Mouse (Mus musculus): ENCODE results near the gene Esr2. TPM values are rescaled to one million over a fixed set of nuclear protein-coding genes. Genes with fewer than 3 reads are reported as not detected.
"Not testable (repeated sequence)": the region's sequence is repeated elsewhere in the genome, so short reads cannot be mapped to it uniquely, and the experiment has no call there.

Gene Esr2
- polyA plus RNA-seq (2014; fragmentation: Nextera tagmentation; extraction: Ambion mirVana): 0.32 and 0.42 TPM in 2 replicates

DNA sequence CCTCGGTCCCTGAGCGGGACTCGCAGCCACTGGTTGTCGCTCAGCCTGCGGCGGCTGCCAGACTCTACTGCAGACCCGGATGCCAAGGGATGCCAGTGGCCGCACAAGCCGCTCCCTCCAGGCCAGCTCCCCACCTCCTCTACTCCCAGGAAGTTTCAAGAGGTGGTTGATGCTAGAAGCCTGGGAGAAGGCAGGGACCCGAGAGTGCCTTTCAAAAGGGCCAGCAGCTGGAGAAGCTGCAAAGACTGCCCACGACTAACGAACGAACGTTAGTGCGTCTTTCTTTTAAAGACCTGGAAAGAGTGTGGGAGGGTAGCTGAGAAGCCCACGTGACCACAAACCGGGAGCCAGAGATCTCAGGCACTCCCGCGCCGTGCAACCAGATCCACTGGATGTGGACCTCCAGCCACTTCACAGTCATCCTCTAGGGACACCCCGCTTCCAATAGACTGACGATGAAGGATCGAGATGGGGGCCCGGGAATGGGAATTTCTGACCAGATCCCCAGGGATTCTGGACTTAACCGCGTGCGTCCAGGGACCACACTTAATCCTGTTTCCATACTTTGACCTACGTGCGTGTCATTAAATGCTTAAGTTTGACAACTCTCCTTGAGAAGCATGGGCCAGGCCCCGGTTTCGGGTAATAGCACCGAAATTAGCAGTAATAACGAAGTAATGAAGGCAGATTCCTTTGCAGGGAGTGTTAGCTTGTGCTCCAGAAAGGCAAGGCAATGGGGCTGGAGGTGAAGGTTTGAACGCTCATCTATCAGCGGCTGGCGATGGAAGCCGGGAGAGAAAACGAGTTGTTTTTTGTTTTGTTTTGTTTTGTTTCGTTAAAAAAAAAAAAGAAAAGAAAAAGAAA, at the start of gene Esr2:
Esr2 (minus strand) TSS at position 260 of the 864 bp plus-strand sequence.
- ATAC-seq (ENCODE audit: insufficient number of reproducible peaks, insufficient read depth, low FRiP score, low read depth): peak; percentile 56; the same call in 1 of the 2 replicates

DNA sequence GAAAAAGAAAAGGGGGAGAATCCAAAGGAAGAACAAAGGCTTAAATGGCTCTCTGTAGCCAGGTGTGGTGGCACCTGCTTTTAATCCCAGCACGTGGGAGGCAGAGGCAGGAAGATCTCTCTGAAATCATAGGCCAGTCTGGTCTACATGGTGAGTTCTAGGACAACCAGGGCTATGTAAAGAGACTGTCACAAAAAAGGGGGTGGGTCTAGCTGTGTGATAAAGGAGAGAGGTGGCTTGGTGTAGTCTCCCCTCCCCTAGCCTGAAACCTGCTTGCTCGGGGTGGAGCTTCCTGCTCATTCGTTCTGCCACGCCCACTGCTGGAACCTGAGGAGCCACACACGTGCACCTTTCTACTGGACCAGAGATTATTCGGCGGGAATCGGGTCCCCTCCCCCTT, 45.0 kb upstream of the Esr2 start:
- not testable (repeated sequence) for H3K4me2 ChIP-seq (ENCODE audit: low read length); ATAC-seq (ENCODE audit: insufficient number of reproducible peaks, insufficient read depth, low FRiP score, low read depth); H3K9ac ChIP-seq (ENCODE audit: low read length); H3K36me3 ChIP-seq (ENCODE audit: control insufficient read depth, insufficient read depth, low read length); H3K4me3 ChIP-seq (ENCODE audit: control insufficient read depth in 1 of 2, insufficient read depth in 1 of 2, low read depth in 1 of 2, low read length in 2 of 2); H3K9me3 ChIP-seq (ENCODE audit: control insufficient read depth, low read length); H3K27ac ChIP-seq (replicated peaks in 1 of 2; ENCODE audit: control insufficient read depth in 1 of 2, insufficient read depth in 1 of 2, low read depth in 2 of 2, low read length in 2 of 2); H3K4me1 ChIP-seq (ENCODE audit: control insufficient read depth in 2 of 2, insufficient read depth in 2 of 2, low read length in 2 of 2); H3K27me3 ChIP-seq (ENCODE audit: control insufficient read depth, insufficient read depth, low read length)
- WGBS: 46% methylated on average over 4 of the region's 8 CpGs

More for the DNA sequence above, at the start of gene Esr2:
- H3K36me3 ChIP-seq (ENCODE audit: control insufficient read depth, insufficient read depth, low read length): no peaks in the 10 kb centered on the region
- no peak within 1 kb of the TSS for H3K27ac ChIP-seq (replicated peaks in 1 of 2; ENCODE audit: control insufficient read depth in 1 of 2, insufficient read depth in 1 of 2, low read depth in 2 of 2, low read length in 2 of 2)
- H3K4me2 ChIP-seq (ENCODE audit: low read length): peak within 1 kb of the TSS; percentile 98
- H3K27me3 ChIP-seq (ENCODE audit: control insufficient read depth, insufficient read depth, low read length): no peaks in the 10 kb centered on the region; the same call in 1 of the 2 replicates
- H3K9ac ChIP-seq (ENCODE audit: low read length): peak within 1 kb of the TSS; percentile 64
- peak within 1 kb of the TSS; percentile 47 to 50 for H3K4me3 ChIP-seq (ENCODE audit: control insufficient read depth in 1 of 2, insufficient read depth in 1 of 2, low read depth in 1 of 2, low read length in 2 of 2)
- H3K9me3 ChIP-seq (ENCODE audit: control insufficient read depth, low read length): no peaks in the 10 kb centered on the region
- under 1% methylated on average over 39 of the region's 39 CpGs for WGBS
- no peaks in the 10 kb centered on the region for H3K4me1 ChIP-seq (ENCODE audit: control insufficient read depth in 2 of 2, insufficient read depth in 2 of 2, low read length in 2 of 2)

DNA sequence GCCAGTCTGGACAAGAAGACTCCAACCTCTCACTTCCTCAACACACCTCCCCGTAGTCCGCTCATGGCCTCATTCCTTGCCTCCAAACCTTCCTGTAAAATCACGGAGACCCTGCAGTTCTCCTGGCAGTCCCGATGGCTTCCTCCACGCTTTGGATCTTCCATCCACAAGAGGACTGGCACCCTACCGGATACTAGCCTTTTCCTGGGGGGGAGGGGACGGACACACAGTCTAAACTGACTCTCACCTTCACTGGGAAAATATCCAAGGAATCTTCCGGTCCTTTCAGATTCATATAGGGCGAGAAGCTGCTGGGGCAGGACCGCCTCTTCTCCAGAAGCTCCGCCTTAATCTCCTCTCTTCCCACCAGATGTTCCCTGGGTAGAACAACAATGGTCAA, 39.7 kb upstream of the Esr2 start:
- Histone ChIP-seq H3K4me3 (ENCODE audit: control insufficient read depth in 1 of 2, insufficient read depth in 1 of 2, low read depth in 1 of 2, low read length in 2 of 2) (no peak overlapping the region), H3K4me1 (ENCODE audit: control insufficient read depth in 2 of 2, insufficient read depth in 2 of 2, low read length in 2 of 2) (peaks cover 2 to 15% of the 10 kb centered on the region in 2 experiments; a peak in 3 of 4 replicates), H3K27ac (replicated peaks in 1 of 2; ENCODE audit: control insufficient read depth in 1 of 2, insufficient read depth in 1 of 2, low read depth in 2 of 2, low read length in 2 of 2) (no peak overlapping the region), H3K27me3 (ENCODE audit: control insufficient read depth, insufficient read depth, low read length) (no peaks in the 10 kb centered on the region), H3K36me3 (ENCODE audit: control insufficient read depth, insufficient read depth, low read length) (no peaks in the 10 kb centered on the region), H3K9ac (ENCODE audit: low read length) (no peak overlapping the region), H3K9me3 (ENCODE audit: control insufficient read depth, low read length) (no peaks in the 10 kb centered on the region), H3K4me2 (ENCODE audit: low read length) (peak overlapping the region; percentile 35; the same call in 1 of the 2 replicates)
- 52% methylated on average over 11 of the region's 11 CpGs for WGBS
- ATAC-seq (ENCODE audit: insufficient number of reproducible peaks, insufficient read depth, low FRiP score, low read depth): no peak

DNA sequence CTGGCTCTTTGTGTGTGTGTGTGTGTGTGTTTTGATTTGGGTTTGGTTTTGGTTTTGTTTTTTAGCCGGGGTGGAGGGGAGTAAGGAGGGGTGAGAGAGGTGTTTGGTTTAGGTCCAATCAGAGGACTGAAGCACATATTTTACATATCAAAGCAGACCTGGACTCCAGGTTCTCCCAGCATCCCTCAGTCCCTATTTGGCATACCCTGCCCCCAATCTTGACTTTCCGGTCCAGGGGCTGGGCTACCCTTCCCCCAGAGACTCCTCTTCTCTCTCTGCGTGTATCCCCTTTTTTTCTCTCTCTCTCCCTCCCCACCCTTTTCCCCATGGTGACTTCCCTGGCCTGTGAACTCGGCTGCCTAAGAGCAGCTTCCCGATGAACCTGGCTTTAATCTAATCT, 38.1 kb upstream of the Esr2 start:
- H3K36me3 ChIP-seq (ENCODE audit: control insufficient read depth, insufficient read depth, low read length): no peaks in the 10 kb centered on the region
- H3K9me3 ChIP-seq (ENCODE audit: control insufficient read depth, low read length): no peaks in the 10 kb centered on the region
- peak overlapping the region; percentile 28; the same call in 1 of the 2 replicates for H3K4me2 ChIP-seq (ENCODE audit: low read length)
- no peak overlapping the region for H3K4me3 ChIP-seq (ENCODE audit: control insufficient read depth in 1 of 2, insufficient read depth in 1 of 2, low read depth in 1 of 2, low read length in 2 of 2)
- ATAC-seq (ENCODE audit: insufficient number of reproducible peaks, insufficient read depth, low FRiP score, low read depth): no peak
- H3K4me1 ChIP-seq (ENCODE audit: control insufficient read depth in 2 of 2, insufficient read depth in 2 of 2, low read length in 2 of 2): peaks cover 2 to 15% of the 10 kb centered on the region in 2 experiments; a peak in 3 of 4 replicates
- 11% methylated on average over 5 of the region's 5 CpGs for WGBS
- H3K27me3 ChIP-seq (ENCODE audit: control insufficient read depth, insufficient read depth, low read length): no peaks in the 10 kb centered on the region
- no peak overlapping the region for H3K9ac ChIP-seq (ENCODE audit: low read length)
- H3K27ac ChIP-seq (replicated peaks in 1 of 2; ENCODE audit: control insufficient read depth in 1 of 2, insufficient read depth in 1 of 2, low read depth in 2 of 2, low read length in 2 of 2): no peak overlapping the region

DNA sequence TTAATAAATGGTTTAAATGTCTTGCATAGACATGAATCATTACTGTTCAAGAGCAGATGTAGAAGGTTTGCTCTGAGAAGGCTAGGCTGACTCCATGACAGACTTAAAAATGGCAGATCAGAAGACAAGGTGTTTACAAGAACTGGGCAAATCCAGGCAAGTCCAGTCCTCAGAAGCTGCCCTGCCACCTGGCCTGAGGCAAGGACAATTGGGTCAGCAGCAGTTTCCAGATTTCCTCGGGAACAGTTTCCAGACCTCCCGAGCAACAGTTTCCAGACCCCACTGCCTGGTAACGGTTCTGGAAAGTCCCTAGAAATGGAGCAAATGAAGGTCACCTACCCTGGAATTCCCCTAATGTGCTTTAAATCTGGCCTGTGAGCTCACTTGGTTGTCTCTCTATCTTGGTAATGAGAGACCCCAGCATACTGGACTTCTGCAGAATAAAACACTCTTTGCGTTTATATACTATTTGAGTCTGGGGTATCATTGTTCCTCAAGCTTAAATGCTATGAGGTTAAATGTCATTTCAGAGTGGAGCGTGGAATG, 32.4 kb upstream of the Esr2 start:
- Histone ChIP-seq H3K9ac (ENCODE audit: low read length) (no peak overlapping the region), H3K36me3 (ENCODE audit: control insufficient read depth, insufficient read depth, low read length) (no peaks in the 10 kb centered on the region), H3K4me2 (ENCODE audit: low read length) (no peak overlapping the region), H3K4me1 (ENCODE audit: control insufficient read depth in 2 of 2, insufficient read depth in 2 of 2, low read length in 2 of 2) (no peaks in the 10 kb centered on the region), H3K27ac (replicated peaks in 1 of 2; ENCODE audit: control insufficient read depth in 1 of 2, insufficient read depth in 1 of 2, low read depth in 2 of 2, low read length in 2 of 2) (no peak overlapping the region), H3K27me3 (ENCODE audit: control insufficient read depth, insufficient read depth, low read length) (no peaks in the 10 kb centered on the region), H3K4me3 (ENCODE audit: control insufficient read depth in 1 of 2, insufficient read depth in 1 of 2, low read depth in 1 of 2, low read length in 2 of 2) (no peak overlapping the region), H3K9me3 (ENCODE audit: control insufficient read depth, low read length) (no peaks in the 10 kb centered on the region)
- 89% methylated on average over 5 of the region's 5 CpGs for WGBS
- ATAC-seq (ENCODE audit: insufficient number of reproducible peaks, insufficient read depth, low FRiP score, low read depth): no peak

DNA sequence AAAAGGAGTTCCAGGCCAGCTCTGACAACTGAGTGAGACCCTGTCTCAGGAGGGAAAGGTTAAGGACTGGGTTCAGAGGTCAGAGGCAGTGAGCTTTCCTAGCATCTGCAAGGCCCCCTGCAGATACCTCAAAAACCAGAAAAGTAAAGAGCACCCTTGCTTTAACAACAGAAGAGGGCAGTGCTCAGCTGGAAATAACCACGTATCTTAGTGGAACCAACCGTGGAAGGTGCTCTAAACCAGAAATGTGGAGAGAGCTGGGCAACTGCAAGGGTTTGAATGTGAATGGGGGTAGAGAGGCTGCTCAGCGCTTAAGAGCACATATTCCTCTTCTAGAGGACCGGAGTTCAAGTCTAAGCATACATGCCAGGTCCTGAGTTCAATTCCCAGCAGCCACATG, 23.3 kb upstream of the Esr2 start:
- WGBS: 70% methylated on average over 4 of the region's 4 CpGs
- H3K9ac ChIP-seq (ENCODE audit: low read length): no peak overlapping the region
- H3K36me3 ChIP-seq (ENCODE audit: control insufficient read depth, insufficient read depth, low read length): no peaks in the 10 kb centered on the region
- H3K27me3 ChIP-seq (ENCODE audit: control insufficient read depth, insufficient read depth, low read length): no peaks in the 10 kb centered on the region
- H3K4me3 ChIP-seq (ENCODE audit: control insufficient read depth in 1 of 2, insufficient read depth in 1 of 2, low read depth in 1 of 2, low read length in 2 of 2): no peak overlapping the region
- H3K27ac ChIP-seq (replicated peaks in 1 of 2; ENCODE audit: control insufficient read depth in 1 of 2, insufficient read depth in 1 of 2, low read depth in 2 of 2, low read length in 2 of 2): no peak overlapping the region
- H3K9me3 ChIP-seq (ENCODE audit: control insufficient read depth, low read length): no peaks in the 10 kb centered on the region
- no peak overlapping the region for H3K4me2 ChIP-seq (ENCODE audit: low read length)
- H3K4me1 ChIP-seq (ENCODE audit: control insufficient read depth in 2 of 2, insufficient read depth in 2 of 2, low read length in 2 of 2): peaks cover 4 to 6% of the 10 kb centered on the region in 2 experiments; a peak in 2 of 4 replicates
- ATAC-seq (ENCODE audit: insufficient number of reproducible peaks, insufficient read depth, low FRiP score, low read depth): no peak

DNA sequence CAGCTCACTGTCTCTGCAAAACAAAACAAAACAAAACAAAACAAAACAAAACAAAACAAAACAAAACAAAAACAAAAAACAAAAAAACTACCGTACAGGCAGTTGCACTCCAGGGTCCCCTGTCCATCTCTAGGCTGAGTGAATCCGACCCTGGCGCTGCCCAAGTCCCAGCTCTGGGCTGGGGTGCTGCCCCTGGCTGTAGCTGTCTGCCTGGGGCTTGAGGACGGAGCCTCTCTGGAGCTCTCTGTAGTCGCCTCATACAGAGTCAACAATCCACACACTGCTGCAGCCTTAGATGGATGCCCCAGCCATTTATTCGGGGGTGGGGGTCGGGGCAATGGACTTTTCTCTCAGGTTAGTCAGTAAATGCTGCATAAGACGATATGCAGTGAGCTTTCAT, 20.0 kb upstream of the Esr2 start:
- H3K4me2 ChIP-seq (ENCODE audit: low read length): peak overlapping the region; percentile 96
- H3K36me3 ChIP-seq (ENCODE audit: control insufficient read depth, insufficient read depth, low read length): no peaks in the 10 kb centered on the region
- H3K4me1 ChIP-seq (ENCODE audit: control insufficient read depth in 2 of 2, insufficient read depth in 2 of 2, low read length in 2 of 2): peaks cover 4 to 6% of the 10 kb centered on the region in 2 experiments; a peak in 2 of 4 replicates
- 36% methylated on average over 8 of the region's 8 CpGs for WGBS
- peak overlapping the region; percentile 31 to 41 for H3K4me3 ChIP-seq (ENCODE audit: control insufficient read depth in 1 of 2, insufficient read depth in 1 of 2, low read depth in 1 of 2, low read length in 2 of 2)
- no peak overlapping the region for H3K27ac ChIP-seq (replicated peaks in 1 of 2; ENCODE audit: control insufficient read depth in 1 of 2, insufficient read depth in 1 of 2, low read depth in 2 of 2, low read length in 2 of 2)
- H3K9me3 ChIP-seq (ENCODE audit: control insufficient read depth, low read length): no peaks in the 10 kb centered on the region
- H3K27me3 ChIP-seq (ENCODE audit: control insufficient read depth, insufficient read depth, low read length): no peaks in the 10 kb centered on the region
- no peak for ATAC-seq (ENCODE audit: insufficient number of reproducible peaks, insufficient read depth, low FRiP score, low read depth)
- peak overlapping the region; percentile 27; the same call in 1 of the 2 replicates for H3K9ac ChIP-seq (ENCODE audit: low read length)

Data from heart, embryonic 14.5 days (tissue).